Mouse (Mus musculus) intestine, postnatal 0 days (tissue): ENCODE measurements around the gene Ptpn3. TPM values are rescaled to one million over a fixed set of nuclear protein-coding genes. Genes with fewer than 3 reads are reported as not detected.

Source experiments
- ATAC-seq: fragments of 200-750 bp; cut with Nextera tagmentation; 2 replicates; pipeline ENCODE4 v1.8.0; 2017; ENCODE audit warnings: mild to moderate bottlenecking, moderate TSS enrichment, moderate library complexity
- H3K27ac ChIP-seq: fragments of 300-500 bp; sonication (generic); 2 replicates; pipeline ENCODE4 v1.5.1; 2014; ENCODE audit warnings: mild to moderate bottlenecking, low read depth, low read length, moderate library complexity
- H3K27me3 ChIP-seq: fragments of 300-500 bp; sonication (generic); replicated peaks from 2 replicates; pipeline ENCODE4 v1.6.1; 2014; ENCODE audit warnings: low read length, mixed read lengths; ENCODE audit not compliant: control insufficient read depth, insufficient read depth
- H3K36me3 ChIP-seq: fragments of 300-500 bp; sonication (generic); 2 replicates; pipeline ENCODE4 v1.6.1; 2014; ENCODE audit warnings: mild to moderate bottlenecking, moderate library complexity; ENCODE audit not compliant: control insufficient read depth, insufficient read depth
- H3K4me1 ChIP-seq: fragments of 300-500 bp; sonication (generic); replicated peaks from 2 replicates; pipeline ENCODE4 v1.6.1; 2014; ENCODE audit warnings: antibody characterized with exemption, low read length, mixed read lengths; ENCODE audit not compliant: control insufficient read depth, insufficient read depth
- H3K4me2 ChIP-seq: fragments of 300-500 bp; sonication (generic); replicated peaks from 2 replicates; pipeline ENCODE4 v1.6.1; 2014; ENCODE audit warnings: low read depth, mild to moderate bottlenecking, moderate library complexity
- H3K4me3 ChIP-seq: fragments of 300-500 bp; sonication (generic); 2 replicates; pipeline ENCODE4 v1.5.1; 2014; ENCODE audit warnings: low read depth, low read length
- H3K9ac ChIP-seq: fragments of 300-500 bp; sonication (generic); 2 replicates; pipeline ENCODE4 v1.6.1; 2014; ENCODE audit warnings: mild to moderate bottlenecking, low read depth, low read length
- H3K9me3 ChIP-seq: fragments of 300-500 bp; sonication (generic); 2 replicates; pipeline ENCODE4 v1.6.1; 2016; ENCODE audit warnings: mixed run types; ENCODE audit not compliant: control insufficient read depth
- CTCF ChIP-seq: sonication (generic); IDR thresholded peaks from 2 replicates; pipeline ENCODE4 v1.5.1; 2016; ENCODE audit warnings: low read depth, mild to moderate bottlenecking, control low read depth, antibody characterized with exemption, moderate library complexity
- WGBS: fragments of 180-500 bp; shearing (Covaris S2); extraction: QIAGEN DNeasy Blood & Tissue Kit; methylation state at CpG from one replicate; pipeline ENCODE4 v1.1.7; 2014; 5-methylcytosine and 5-hydroxymethylcytosine counted together
- polyA plus RNA-seq: library from polyadenylated mRNA; unstranded; fragments of >200 nt; fragmentation: Nextera tagmentation; extraction: Ambion mirVana; gene quantifications from 2 replicates; pipeline ENCODE4 v1.2.1, GENCODE M21; 2015

The Ptpn3 gene
- polyA plus RNA-seq, 1 experiment from 2014 or later = 8.6 TPM

DNA sequence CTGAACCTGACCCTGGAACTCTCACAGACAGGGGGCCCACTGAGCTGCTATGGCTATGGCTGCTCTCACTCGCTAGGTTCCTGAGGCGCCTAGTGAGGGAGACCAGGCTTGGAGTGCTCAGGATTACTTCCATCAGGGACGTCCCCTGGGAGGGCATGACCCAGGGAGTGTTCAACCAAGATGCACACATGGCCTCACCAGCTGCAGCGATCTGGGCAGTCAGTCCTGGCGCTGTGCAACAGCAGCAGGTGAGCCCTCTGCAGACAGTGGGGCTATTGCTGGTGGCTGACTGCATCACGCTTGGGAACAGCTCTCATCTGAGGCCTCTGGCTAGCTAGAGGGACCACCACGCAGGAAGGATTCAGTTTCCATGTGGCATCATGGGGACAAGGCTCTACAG, 63.5 kb downstream of the Ptpn3 start:
- Histone ChIP-seq H3K4me3 (no peak overlapping the region), H3K36me3 (peaks cover 10% of the 10 kb centered on the region; the same call in 1 of the 2 replicates), H3K9ac (no peak overlapping the region), H3K9me3 (no peaks in the 10 kb centered on the region), H3K4me2 (no peak overlapping the region), H3K27ac (peak overlapping the region; percentile 42), H3K27me3 (no peaks in the 10 kb centered on the region), H3K4me1 (peaks cover 3% of the 10 kb centered on the region)
- 70% methylated on average over 7 of the region's 7 CpGs for WGBS
- 0 out of 2 replicates have a peak, but pooled peaks have one; percentile 20 for TF ChIP-seq CTCF
- no peak for ATAC-seq

- peaks cover 18% of the 10 kb centered on the region for H3K36me3 ChIP-seq
- H3K9ac ChIP-seq = no peak overlapping the region
- H3K9me3 ChIP-seq = no peaks in the 10 kb centered on the region
- H3K27ac ChIP-seq = peak overlapping the region; percentile 29
- no peaks in the 10 kb centered on the region for H3K27me3 ChIP-seq
- H3K4me3 ChIP-seq = no peak overlapping the region
- peak; percentile 58 for ATAC-seq
- WGBS = 54% methylated on average over 5 of the region's 5 CpGs
- no peak for TF ChIP-seq CTCF
- H3K4me2 ChIP-seq = no peak overlapping the region
- peaks cover 3% of the 10 kb centered on the region for H3K4me1 ChIP-seq
Observed at GRCm38 (mm10) chr4:57236513-57236912, 65.1 kb downstream of the Ptpn3 start.

DNA sequence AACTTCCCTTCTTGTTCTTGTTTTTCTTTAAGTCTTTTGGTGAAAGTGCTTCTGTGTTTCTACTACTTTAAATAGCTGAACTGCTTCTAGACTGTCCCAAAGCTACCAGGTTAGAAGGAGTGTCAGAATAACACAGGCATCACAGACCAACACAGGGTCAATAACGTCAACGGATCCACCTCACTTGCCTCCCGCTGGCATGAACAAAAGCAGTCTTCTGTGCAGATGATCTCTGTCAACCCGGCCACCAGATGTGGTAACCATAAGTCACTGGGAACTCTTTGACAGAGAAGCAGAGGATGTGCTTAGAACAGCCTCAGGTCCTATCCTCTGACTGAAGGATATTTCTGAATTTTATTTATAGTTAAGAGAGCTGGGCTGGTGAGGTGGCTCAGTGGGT, 65.9 kb downstream of the Ptpn3 start:
- Histone ChIP-seq H3K9ac (no peak overlapping the region), H3K36me3 (peaks cover 26% of the 10 kb centered on the region), H3K4me3 (no peak overlapping the region), H3K4me2 (no peak overlapping the region), H3K27me3 (no peaks in the 10 kb centered on the region), H3K9me3 (no peaks in the 10 kb centered on the region), H3K4me1 (peaks cover 3% of the 10 kb centered on the region), H3K27ac (peak overlapping the region; percentile 50)
- WGBS = 85% methylated on average over 4 of the region's 4 CpGs
- no peak for ATAC-seq
- TF ChIP-seq CTCF = no peak

GRCm38 (mm10) chr4:57234348-57234747, 67.3 kb downstream of the Ptpn3 start:
- no peaks in the 10 kb centered on the region for H3K9me3 ChIP-seq
- no peak for TF ChIP-seq CTCF

GRCm38 (mm10) chr4:57232439-57232838, 69.2 kb downstream of the Ptpn3 start:
- H3K27me3 ChIP-seq = no peaks in the 10 kb centered on the region
- no peak for TF ChIP-seq CTCF
- H3K9me3 ChIP-seq = no peaks in the 10 kb centered on the region
- peaks cover 49% of the 10 kb centered on the region for H3K36me3 ChIP-seq
- no peak overlapping the region for H3K9ac ChIP-seq
- H3K4me2 ChIP-seq = no peak overlapping the region
- 88% methylated on average over 8 of the region's 8 CpGs for WGBS
- peak overlapping the region; percentile 21; the same call in 1 of the 2 replicates for H3K27ac ChIP-seq
- no peak for ATAC-seq
- peaks cover 3% of the 10 kb centered on the region; the same call in 1 of the 2 replicates for H3K4me1 ChIP-seq
- no peak overlapping the region for H3K4me3 ChIP-seq

More at GRCm38 (mm10) chr4:57234348-57234747, 67.3 kb downstream of the Ptpn3 start:
- no peak overlapping the region for H3K9ac ChIP-seq
- WGBS = 80% methylated on average over 7 of the region's 7 CpGs
- no peak for ATAC-seq
- no peak overlapping the region for H3K27ac ChIP-seq
- peaks cover 3% of the 10 kb centered on the region for H3K4me1 ChIP-seq
- peaks cover 38% of the 10 kb centered on the region for H3K36me3 ChIP-seq
- H3K4me2 ChIP-seq = no peak overlapping the region
- no peak overlapping the region for H3K4me3 ChIP-seq
- no peaks in the 10 kb centered on the region for H3K27me3 ChIP-seq

DNA sequence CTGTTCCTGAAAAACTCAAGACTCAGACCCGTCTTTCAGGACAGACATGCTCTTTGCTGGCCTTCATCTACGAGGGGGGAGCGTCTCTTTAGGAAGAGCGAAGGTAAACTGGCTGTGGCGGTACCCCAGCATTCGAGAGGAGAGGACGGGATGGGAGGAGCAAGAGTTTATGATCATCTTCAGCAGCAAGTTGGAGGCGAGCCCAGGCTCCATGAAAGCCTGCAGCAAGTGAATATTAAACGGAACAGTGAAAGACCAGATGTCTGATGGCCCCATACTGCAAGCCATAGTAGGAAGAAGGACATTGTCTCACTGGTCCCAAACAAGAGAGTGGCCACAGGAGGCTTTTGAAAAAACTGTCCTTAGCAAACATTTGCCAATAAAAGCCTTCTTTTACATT, 70.3 kb downstream of the Ptpn3 start:
- Histone ChIP-seq H3K27ac (no peak overlapping the region), H3K36me3 (peaks cover 49% of the 10 kb centered on the region), H3K9ac (no peak overlapping the region), H3K27me3 (no peaks in the 10 kb centered on the region), H3K4me2 (no peak overlapping the region), H3K4me3 (no peak overlapping the region), H3K9me3 (no peaks in the 10 kb centered on the region), H3K4me1 (peaks cover 3% of the 10 kb centered on the region; the same call in 1 of the 2 replicates)
- ATAC-seq = no peak
- no peak for TF ChIP-seq CTCF
- 59% methylated on average over 9 of the region's 9 CpGs for WGBS

DNA sequence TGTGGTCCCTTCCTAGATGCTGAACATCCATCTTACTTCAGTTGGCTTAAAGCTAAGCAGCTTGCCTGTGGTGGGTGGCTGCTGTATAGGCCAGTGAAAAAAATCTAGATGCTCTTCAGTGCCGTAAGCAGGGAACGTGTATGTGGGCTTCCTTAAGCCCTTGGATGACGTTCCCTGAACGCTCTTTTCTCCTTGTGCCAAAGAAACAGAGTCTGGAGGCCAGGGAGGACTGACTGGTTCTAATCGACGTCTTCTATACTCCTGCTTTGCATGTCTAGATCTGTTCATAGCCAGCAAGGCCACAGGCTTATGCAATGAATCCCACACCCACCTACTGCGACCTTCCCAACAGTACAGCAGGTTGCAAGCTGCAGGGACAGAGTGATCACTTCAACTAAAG, 71.3 kb downstream of the Ptpn3 start:
- Histone ChIP-seq H3K9me3 (no peaks in the 10 kb centered on the region), H3K27me3 (no peaks in the 10 kb centered on the region), H3K27ac (no peak overlapping the region), H3K36me3 (peaks cover 49% of the 10 kb centered on the region), H3K4me3 (no peak overlapping the region), H3K4me2 (no peak overlapping the region), H3K9ac (no peak overlapping the region), H3K4me1 (peaks cover 3% of the 10 kb centered on the region; the same call in 1 of the 2 replicates)
- 82% methylated on average over 7 of the region's 7 CpGs for WGBS
- TF ChIP-seq CTCF = no peak
- ATAC-seq = no peak
